Mouse (Mus musculus) B cell, adult 62 days (primary cell): ENCODE data around the gene Acbd6. TPM values are rescaled to one million over a fixed set of nuclear protein-coding genes. Genes with fewer than 3 reads are reported as not detected.

ENCODE experiments used
- total RNA-seq: library from RNA; stranded (reverse); gene quantifications from 4 replicates; pipeline ENCODE4 v1.2.4, GENCODE M21; 2023

Gene Acbd6
- total RNA-seq, result 55.5 to 63.2 TPM (median 57.1 TPM) in 4 replicates

DNA sequence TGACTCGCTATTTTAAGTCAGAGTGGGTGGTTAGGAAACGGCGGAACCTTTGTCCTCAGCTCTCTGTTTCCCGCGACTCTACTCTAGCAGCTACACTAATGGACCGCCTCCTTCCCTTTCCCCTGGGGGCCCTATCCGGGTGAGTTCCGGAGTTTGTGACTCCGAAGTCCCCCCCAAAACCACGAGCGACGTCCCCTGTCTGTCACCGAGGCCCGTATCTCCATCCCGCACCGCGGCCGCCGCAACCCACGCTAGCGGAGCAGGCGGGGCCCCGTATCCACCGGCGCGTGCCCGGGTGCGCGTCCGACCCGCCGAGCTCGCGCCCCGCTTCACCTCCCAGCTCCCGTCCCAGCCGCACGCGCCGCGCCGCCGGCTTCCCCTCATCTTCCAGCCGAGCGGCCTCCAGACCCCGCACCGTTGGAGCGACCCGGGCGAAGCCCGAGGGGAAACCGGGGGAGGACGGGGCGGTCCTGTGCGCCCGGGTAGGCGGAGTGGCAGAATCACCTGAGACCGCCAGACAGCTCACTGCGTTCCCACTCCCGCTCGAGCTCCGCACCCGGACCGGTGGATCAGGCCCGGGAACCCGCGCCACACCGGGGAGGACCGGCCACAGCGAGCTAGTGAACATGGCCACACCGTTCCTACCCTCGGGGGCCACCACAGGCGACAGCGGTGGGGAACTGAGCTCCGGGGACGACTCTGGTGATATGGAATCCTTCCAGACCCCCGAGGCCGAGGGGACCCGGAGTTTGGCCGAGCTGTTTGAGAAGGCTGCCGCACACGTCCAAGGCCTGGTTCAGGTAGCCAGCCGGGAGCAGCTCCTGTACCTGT, at the start of gene Acbd6:
Gene Acbd6 (plus strand): TSS at position 109 of the 831 bp plus-strand sequence.

Other genes with a start within 250 kb of the Acbd6 start
- 60.5 to 69.1 TPM (median 65.7 TPM) in 4 replicates for gene Xpr1, start 140.7 kb upstream of the Acbd6 start, total RNA-seq
- not detected in 4 replicates for gene Lhx4, start 193.6 kb downstream of the Acbd6 start, total RNA-seq